Mouse (Mus musculus) limb, embryonic 15.5 days (tissue): ENCODE measurements around the gene Bdp1. TPM values are rescaled to one million over a fixed set of nuclear protein-coding genes. Genes with fewer than 3 reads are reported as not detected.
"Not testable (repeated sequence)": the region's sequence is repeated elsewhere in the genome, so short reads cannot be mapped to it uniquely, and the experiment has no call there.

Experiments used
- ATAC-seq: fragments of 200-750 bp; cut with Nextera tagmentation; 2 replicates; pipeline ENCODE4 v1.8.0; 2017; ENCODE audit warnings: low read depth, moderate TSS enrichment; ENCODE audit not compliant: insufficient number of reproducible peaks, low FRiP score, low TSS enrichment
- H3K27ac ChIP-seq: fragments of 300-500 bp; sonication (generic); 2 replicates; pipeline ENCODE4 v1.5.1; 2015; ENCODE audit warnings: moderate library complexity, mild to moderate bottlenecking, inconsistent platforms
- H3K27me3 ChIP-seq: fragments of 300-500 bp; sonication (generic); 2 replicates; pipeline ENCODE4 v1.6.1; 2015; ENCODE audit warnings: inconsistent platforms
- H3K36me3 ChIP-seq: fragments of 300-500 bp; sonication (generic); 2 replicates; pipeline ENCODE4 v1.6.1; 2015; ENCODE audit warnings: inconsistent platforms
- H3K4me1 ChIP-seq: fragments of 300-500 bp; sonication (generic); 2 replicates; pipeline ENCODE4 v1.6.1; 2015; ENCODE audit warnings: inconsistent platforms
- H3K4me2 ChIP-seq: fragments of 300-500 bp; sonication (generic); 2 replicates; pipeline ENCODE4 v1.6.1; 2015; ENCODE audit warnings: mild to moderate bottlenecking, inconsistent platforms
- H3K4me3 ChIP-seq: fragments of 300-500 bp; sonication (generic); 2 replicates; pipeline ENCODE4 v1.5.1; 2015; ENCODE audit warnings: mild to moderate bottlenecking, inconsistent platforms
- H3K9ac ChIP-seq: fragments of 300-500 bp; sonication (generic); 2 replicates; pipeline ENCODE4 v1.6.1; 2015; ENCODE audit warnings: inconsistent platforms
- H3K9me3 ChIP-seq: fragments of 300-500 bp; sonication (generic); 2 replicates; pipeline ENCODE4 v1.6.1; 2016; ENCODE audit warnings: inconsistent platforms
- WGBS: fragments of 180-500 bp; shearing (Covaris S2); methylation state at CpG from one replicate; pipeline ENCODE4 v1.1.7; 2015; 5-methylcytosine and 5-hydroxymethylcytosine counted together
- polyA plus RNA-seq: library from polyadenylated mRNA; unstranded; fragments of >200 nt; fragmentation: Nextera tagmentation; extraction: Ambion mirVana; gene quantifications from 2 replicates; pipeline ENCODE4 v1.2.1, GENCODE M21; 2015

The Bdp1 gene
- polyA plus RNA-seq, 1 experiment from 2014 or later: 28.5 TPM

GRCm38 (mm10) chr13:100071473-100071872, 32.4 kb downstream of the Bdp1 start:
- Histone ChIP-seq H3K4me1 (no peaks in the 10 kb centered on the region), H3K4me2 (no peak overlapping the region), H3K4me3 (no peak overlapping the region), H3K9ac (no peak overlapping the region), H3K27ac (no peak overlapping the region), H3K9me3 (no peaks in the 10 kb centered on the region), H3K27me3 (no peaks in the 10 kb centered on the region), H3K36me3 (peaks cover 66% of the 10 kb centered on the region)
- ATAC-seq: no peak
- WGBS: 88% methylated on average over 8 of the region's 8 CpGs

- WGBS: 77% methylated on average over 6 of the region's 6 CpGs
- Histone ChIP-seq H3K27me3 (no peaks in the 10 kb centered on the region), H3K9ac (no peak overlapping the region), H3K9me3 (no peaks in the 10 kb centered on the region), H3K4me2 (no peak overlapping the region), H3K4me1 (no peaks in the 10 kb centered on the region), H3K27ac (no peak overlapping the region), H3K36me3 (peaks cover 65% of the 10 kb centered on the region), H3K4me3 (no peak overlapping the region)
- no peak for ATAC-seq
These were observed 36.0 kb downstream of the Bdp1 start for GRCm38 (mm10) chr13:100067821-100068220.

- no peak overlapping the region for H3K4me2 ChIP-seq
- ATAC-seq: no peak
- WGBS: 85% methylated on average over 3 of the region's 3 CpGs
- H3K4me3 ChIP-seq: no peak overlapping the region
- peaks cover 71% of the 10 kb centered on the region for H3K36me3 ChIP-seq
- H3K9ac ChIP-seq: no peak overlapping the region
- H3K27ac ChIP-seq: no peak overlapping the region
- H3K4me1 ChIP-seq: no peaks in the 10 kb centered on the region
- no peaks in the 10 kb centered on the region for H3K27me3 ChIP-seq
- no peaks in the 10 kb centered on the region for H3K9me3 ChIP-seq
These were observed 39.9 kb downstream of the Bdp1 start for GRCm38 (mm10) chr13:100063936-100064335.

- 94% methylated on average over 8 of the region's 8 CpGs for WGBS
- not testable (repeated sequence) for H3K9ac ChIP-seq, H3K27ac ChIP-seq, H3K4me3 ChIP-seq, H3K9me3 ChIP-seq, H3K4me2 ChIP-seq, ATAC-seq, H3K4me1 ChIP-seq, H3K27me3 ChIP-seq
- H3K36me3 ChIP-seq: peaks cover 81% of the 10 kb centered on the region
These were observed 46.1 kb downstream of the Bdp1 start for GRCm38 (mm10) chr13:100057738-100058137.

- Histone ChIP-seq H3K36me3 (peaks cover 62% of the 10 kb centered on the region), H3K4me2 (no peak overlapping the region), H3K4me1 (no peaks in the 10 kb centered on the region), H3K4me3 (no peak overlapping the region), H3K9ac (no peak overlapping the region), H3K9me3 (no peaks in the 10 kb centered on the region), H3K27me3 (no peaks in the 10 kb centered on the region), H3K27ac (no peak overlapping the region)
- 89% methylated on average over 6 of the region's 6 CpGs for WGBS
- no peak for ATAC-seq
These were observed 77.9 kb downstream of the Bdp1 start for GRCm38 (mm10) chr13:100026013-100026412.

- H3K4me1 ChIP-seq: peaks cover 16% of the 10 kb centered on the region
- no peak for ATAC-seq
- no peak overlapping the region for H3K27ac ChIP-seq
- no peak overlapping the region for H3K4me2 ChIP-seq
- H3K9me3 ChIP-seq: no peaks in the 10 kb centered on the region
- H3K9ac ChIP-seq: no peak overlapping the region
- no peak overlapping the region for H3K4me3 ChIP-seq
- peaks cover 12% of the 10 kb centered on the region for H3K36me3 ChIP-seq
- H3K27me3 ChIP-seq: no peaks in the 10 kb centered on the region
- 85% methylated on average over 9 of the region's 9 CpGs for WGBS
These were observed 87.0 kb downstream of the Bdp1 start for GRCm38 (mm10) chr13:100016891-100017290.

GRCm38 (mm10) chr13:100015937-100016336, 87.9 kb downstream of the Bdp1 start:
- 0 out of 2 replicates have a peak, but pooled peaks have one; percentile 12 for ATAC-seq
- H3K9ac ChIP-seq: peak overlapping the region; percentile 76
- peak overlapping the region; percentile 78 for H3K4me2 ChIP-seq
- H3K9me3 ChIP-seq: no peaks in the 10 kb centered on the region
- H3K4me1 ChIP-seq: peaks cover 16% of the 10 kb centered on the region
- H3K27me3 ChIP-seq: no peaks in the 10 kb centered on the region
- peaks cover 10% of the 10 kb centered on the region for H3K36me3 ChIP-seq
- peak overlapping the region; percentile 83 for H3K4me3 ChIP-seq
- 5% methylated on average over 8 of the region's 8 CpGs for WGBS
- H3K27ac ChIP-seq: peak overlapping the region; percentile 64

- peak; percentile 100 for ATAC-seq
- Histone ChIP-seq H3K9me3 (no peaks in the 10 kb centered on the region), H3K4me1 (peaks cover 16% of the 10 kb centered on the region), H3K4me3 (peak within 1 kb of the TSS; percentile 83), H3K36me3 (peaks cover 5% of the 10 kb centered on the region), H3K27me3 (no peaks in the 10 kb centered on the region), H3K27ac (peak within 1 kb of the TSS; percentile 74), H3K9ac (peak within 1 kb of the TSS; percentile 76), H3K4me2 (peak within 1 kb of the TSS; percentile 78)
- 4% methylated on average over 42 of the region's 47 CpGs for WGBS
These were observed 88.7 kb downstream of the Bdp1 start, which contains the start of gene Mccc2 for GRCm38 (mm10) chr13:100014906-100015895. Mccc2 (minus strand) TSS chr13:100015639.

GRCm38 (mm10) chr13:100005911-100006496, 97.9 kb downstream of the Bdp1 start:
- Histone ChIP-seq H3K9me3 (no peaks in the 10 kb centered on the region), H3K4me1 (peaks cover 6% of the 10 kb centered on the region), H3K4me2 (no peak overlapping the region), H3K4me3 (no peak overlapping the region), H3K27ac (no peak overlapping the region), H3K27me3 (no peaks in the 10 kb centered on the region), H3K9ac (no peak overlapping the region), H3K36me3 (no peaks in the 10 kb centered on the region)
- WGBS: 82% methylated on average over 12 of the region's 12 CpGs
- no peak for ATAC-seq

GRCm38 (mm10) chr13:100001790-100002196, 102.1 kb downstream of the Bdp1 start:
- H3K9ac ChIP-seq: no peak overlapping the region
- no peak overlapping the region for H3K27ac ChIP-seq
- H3K36me3 ChIP-seq: no peaks in the 10 kb centered on the region
- H3K9me3 ChIP-seq: no peaks in the 10 kb centered on the region
- no peak overlapping the region for H3K4me3 ChIP-seq
- peaks cover 6% of the 10 kb centered on the region for H3K4me1 ChIP-seq
- H3K4me2 ChIP-seq: no peak overlapping the region
- WGBS: 30% methylated on average over 5 of the region's 5 CpGs
- H3K27me3 ChIP-seq: no peaks in the 10 kb centered on the region
- no peak for ATAC-seq

- 74% methylated on average over 3 of the region's 3 CpGs for WGBS
- Histone ChIP-seq H3K9me3 (no peaks in the 10 kb centered on the region), H3K27me3 (no peaks in the 10 kb centered on the region), H3K27ac (no peak overlapping the region), H3K4me2 (no peak overlapping the region), H3K36me3 (no peaks in the 10 kb centered on the region), H3K9ac (no peak overlapping the region), H3K4me3 (no peak overlapping the region), H3K4me1 (peaks cover 6% of the 10 kb centered on the region)
- no peak for ATAC-seq
These were observed 104.8 kb downstream of the Bdp1 start for GRCm38 (mm10) chr13:99999078-99999477.

GRCm38 (mm10) chr13:99998099-99998498, 105.8 kb downstream of the Bdp1 start:
- WGBS: 84% methylated on average over 3 of the region's 3 CpGs
- no peak overlapping the region for H3K27ac ChIP-seq
- no peak overlapping the region for H3K9ac ChIP-seq
- H3K9me3 ChIP-seq: no peaks in the 10 kb centered on the region
- H3K4me1 ChIP-seq: peaks cover 6% of the 10 kb centered on the region
- ATAC-seq: no peak
- H3K36me3 ChIP-seq: peaks cover 5% of the 10 kb centered on the region; the same call in 1 of the 2 replicates
- H3K4me2 ChIP-seq: no peak overlapping the region
- H3K4me3 ChIP-seq: no peak overlapping the region
- no peaks in the 10 kb centered on the region for H3K27me3 ChIP-seq
